Mouse (Mus musculus) myocyte (in vitro differentiated cells): ENCODE results near the gene Coro1c. TPM values are rescaled to one million over a fixed set of nuclear protein-coding genes. Genes with fewer than 3 reads are reported as not detected.

Experiments
- H3K27me3 ChIP-seq: one replicate; pipeline ENCODE4 v1.6.1; 2011; ENCODE audit not compliant: control insufficient read depth, insufficient read depth, insufficient read length
- H3K36me3 ChIP-seq: one replicate; pipeline ENCODE4 v1.6.1; 2011; ENCODE audit not compliant: control insufficient read depth, insufficient read depth
- H3K4me2 ChIP-seq: one replicate; pipeline ENCODE4 v1.6.1; 2011; ENCODE audit warnings: low read depth, control low read depth
- H3K4me3 ChIP-seq: one replicate; pipeline ENCODE4 v1.5.1; 2011; ENCODE audit warnings: mild to moderate bottlenecking, control low read depth, moderate library complexity
- H3K79me2 ChIP-seq: one replicate; pipeline ENCODE4 v1.6.1; 2011; ENCODE audit not compliant: control insufficient read depth, insufficient read depth
- H3ac ChIP-seq: one replicate; pipeline ENCODE4 v1.6.1; 2011; ENCODE audit not compliant: control insufficient read depth, insufficient read length
- CEBPB ChIP-seq: IDR thresholded peaks from 2 replicates; pipeline ENCODE4 v1.6.1; 2011; ENCODE audit warnings: mild to moderate bottlenecking, moderate library complexity; ENCODE audit not compliant: poor library complexity, insufficient read depth, severe bottlenecking
- E2F4 ChIP-seq: IDR thresholded peaks from one replicate; pipeline ENCODE4 v1.6.1; 2011; ENCODE audit warnings: mild to moderate bottlenecking, control low read depth, moderate library complexity; ENCODE audit not compliant: insufficient read depth
- MAX ChIP-seq: IDR thresholded peaks from one replicate; pipeline ENCODE4 v1.6.1; 2011; ENCODE audit warnings: low read depth, mild to moderate bottlenecking, control low read depth
- MYOD1 ChIP-seq, 3 experiments: IDR thresholded peaks; one replicate each; pipeline ENCODE4 v1.6.1; 2011; ENCODE audit warnings: control low read depth in 2 of 3, low read depth in 2 of 3, mild to moderate bottlenecking in 2 of 3, moderate library complexity in 1 of 3; ENCODE audit not compliant: insufficient read length in 2 of 3, control insufficient read depth in 1 of 3
- MYOG ChIP-seq, 3 experiments: IDR thresholded peaks; one replicate each; pipeline ENCODE4 v1.6.1; 2011; ENCODE audit warnings: control low read depth in 2 of 3, low read depth in 2 of 3, mild to moderate bottlenecking in 2 of 3; ENCODE audit not compliant: insufficient read length in 2 of 3, control insufficient read depth in 1 of 3, insufficient read depth in 1 of 3
- POLR2A ChIP-seq: IDR thresholded peaks from one replicate; pipeline ENCODE4 v1.6.1; 2011; ENCODE audit warnings: low read depth, mild to moderate bottlenecking, control low read depth, moderate library complexity; ENCODE audit not compliant: insufficient read length
- POLR2AphosphoS2 ChIP-seq: IDR thresholded peaks from one replicate; pipeline ENCODE4 v1.6.1; 2011; ENCODE audit warnings: low read depth, control low read depth; ENCODE audit not compliant: insufficient read length
- REST ChIP-seq: IDR thresholded peaks from one replicate; pipeline ENCODE4 v1.6.1; 2011; ENCODE audit warnings: mild to moderate bottlenecking, control low read depth, moderate library complexity; ENCODE audit not compliant: insufficient read depth, insufficient read length
- SRF ChIP-seq: IDR thresholded peaks from one replicate; pipeline ENCODE4 v1.6.1; 2011; ENCODE audit warnings: low read depth; ENCODE audit not compliant: control insufficient read depth, insufficient read length
- TCF12 ChIP-seq: IDR thresholded peaks from one replicate; pipeline ENCODE4 v1.6.1; 2011; ENCODE audit warnings: mild to moderate bottlenecking, control low read depth; ENCODE audit not compliant: poor library complexity, insufficient read depth, severe bottlenecking
- TCF3 ChIP-seq: IDR thresholded peaks from one replicate; pipeline ENCODE4 v1.6.1; 2011; ENCODE audit warnings: low read depth, control low read depth; ENCODE audit not compliant: insufficient read length
- USF1 ChIP-seq: IDR thresholded peaks from one replicate; pipeline ENCODE4 v1.6.1; 2011; ENCODE audit warnings: low read depth, mild to moderate bottlenecking, control low read depth, moderate library complexity
- polyA plus RNA-seq: library from polyadenylated mRNA; unstranded; fragments of >200 nt; fragmentation: generic; extraction: Trizol; gene quantifications from one replicate; pipeline ENCODE4 v1.2.1, GENCODE M21; 2012; ENCODE audit warnings: missing spikeins

Coro1c gene
- polyA plus RNA-seq, 1 experiment: 58.9 TPM

GRCm38 (mm10) chr5:113952519-113952918 is 44.0 kb upstream of the Coro1c start:
- Histone ChIP-seq H3K79me2 (no peaks in the 10 kb centered on the region), H3K27me3 (no peaks in the 10 kb centered on the region), H3ac (no peak overlapping the region), H3K36me3 (peaks cover 4% of the 10 kb centered on the region), H3K4me2 (peak overlapping the region; percentile 72), H3K4me3 (no peak overlapping the region)
- TF ChIP-seq MYOD1 (IDR thresholded peaks at IDR 0.05; ENCODE audit: control insufficient read depth in 1 of 3, insufficient read length in 2 of 3, low read depth in 2 of 3): peak in 1 of 3 experiments; percentile 6
- no peak for TF ChIP-seq CEBPB

- H3K36me3 ChIP-seq: peaks cover 9% of the 10 kb centered on the region
- H3K79me2 ChIP-seq: no peaks in the 10 kb centered on the region
- H3K27me3 ChIP-seq: no peaks in the 10 kb centered on the region
- H3K4me3 ChIP-seq: no peak overlapping the region
- no peak overlapping the region for H3ac ChIP-seq
- H3K4me2 ChIP-seq: peak overlapping the region; percentile 72
- TF ChIP-seq MAX (no peak), REST (no peak), TCF12 (no peak), POLR2A (no peak), TCF3 (no peak), SRF (no peak), MYOD1 (IDR thresholded peaks at IDR 0.05; ENCODE audit: control insufficient read depth in 1 of 3, insufficient read length in 2 of 3, low read depth in 2 of 3) (no peak), CEBPB (no peak), E2F4 (no peak), POLR2AphosphoS2 (no peak), USF1 (no peak), MYOG (IDR thresholded peaks at IDR 0.05; ENCODE audit: control insufficient read depth in 1 of 3, insufficient read depth in 1 of 3, insufficient read length in 2 of 3, low read depth in 2 of 3) (no peak)
Measured at GRCm38 (mm10) chr5:113951693-113952071, 43.1 kb upstream of the Coro1c start.

- Histone ChIP-seq H3K36me3 (peaks cover 9% of the 10 kb centered on the region), H3K27me3 (no peaks in the 10 kb centered on the region), H3K79me2 (no peaks in the 10 kb centered on the region), H3K4me2 (peak overlapping the region; percentile 72), H3ac (no peak overlapping the region), H3K4me3 (no peak overlapping the region)
- peak in 1 of 3 experiments; percentile 12 for TF ChIP-seq MYOG (IDR thresholded peaks at IDR 0.05; ENCODE audit: control insufficient read depth in 1 of 3, insufficient read depth in 1 of 3, insufficient read length in 2 of 3, low read depth in 2 of 3)
- TF ChIP-seq USF1: no peak
- TF ChIP-seq MYOD1 (IDR thresholded peaks at IDR 0.05; ENCODE audit: control insufficient read depth in 1 of 3, insufficient read length in 2 of 3, low read depth in 2 of 3): peak in 1 of 3 experiments; percentile 27
Measured at GRCm38 (mm10) chr5:113950786-113951692, 42.5 kb upstream of the Coro1c start.

DNA sequence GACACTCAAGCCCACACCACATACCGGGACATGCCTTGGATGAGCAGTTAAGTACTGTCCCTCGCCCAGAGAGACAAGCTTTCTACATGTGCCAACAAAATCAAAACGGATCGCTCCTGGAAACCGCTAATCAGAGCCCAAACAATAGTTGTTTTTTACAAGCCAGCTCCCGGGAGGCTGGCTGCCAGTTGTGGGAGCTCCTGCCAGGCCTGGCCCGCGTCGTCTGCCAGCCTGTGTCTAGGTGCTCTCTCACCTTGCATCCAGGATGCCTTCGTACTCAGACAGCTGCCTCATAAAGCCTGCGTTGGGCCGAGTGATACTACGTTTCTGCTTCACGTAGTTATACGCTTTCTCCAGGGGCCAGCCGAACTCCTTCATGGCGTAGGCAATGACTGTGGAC is 41.6 kb upstream of the Coro1c start:
- Histone ChIP-seq H3K79me2 (no peaks in the 10 kb centered on the region), H3K27me3 (no peaks in the 10 kb centered on the region), H3K4me2 (no peak overlapping the region), H3K36me3 (peaks cover 9% of the 10 kb centered on the region), H3ac (no peak overlapping the region), H3K4me3 (no peak overlapping the region)
- TF ChIP-seq POLR2AphosphoS2 (no peak), MYOD1 (IDR thresholded peaks at IDR 0.05; ENCODE audit: control insufficient read depth in 1 of 3, insufficient read length in 2 of 3, low read depth in 2 of 3) (no peak), MAX (no peak), MYOG (IDR thresholded peaks at IDR 0.05; ENCODE audit: control insufficient read depth in 1 of 3, insufficient read depth in 1 of 3, insufficient read length in 2 of 3, low read depth in 2 of 3) (no peak), TCF3 (no peak), TCF12 (no peak), POLR2A (no peak), USF1 (no peak), REST (no peak), CEBPB (no peak), SRF (no peak), E2F4 (no peak)

DNA sequence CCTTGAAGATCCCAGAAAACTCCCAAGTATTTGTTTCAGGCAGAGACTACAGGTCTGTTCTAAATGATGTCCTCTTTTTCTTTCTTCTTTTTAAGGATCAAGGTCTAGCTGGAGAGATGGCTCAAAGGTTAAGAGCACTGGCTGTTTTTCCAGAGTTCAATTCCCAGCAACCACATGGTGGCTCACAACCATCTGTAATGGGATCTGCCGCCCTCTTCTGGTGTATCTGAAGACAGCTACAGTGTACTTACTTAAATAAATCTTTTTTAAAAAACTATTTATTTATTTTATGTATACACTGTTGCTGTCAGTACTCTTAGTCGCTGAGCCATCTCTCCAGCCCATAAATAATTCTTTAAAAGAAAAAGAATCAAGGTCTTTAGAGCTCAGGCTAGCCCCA is 38.7 kb upstream of the Coro1c start:
- no peak overlapping the region for H3ac ChIP-seq

More for the DNA sequence above, 38.7 kb upstream of the Coro1c start:
- H3K79me2 ChIP-seq: no peaks in the 10 kb centered on the region
- H3K27me3 ChIP-seq: no peaks in the 10 kb centered on the region
- H3K36me3 ChIP-seq: peaks cover 9% of the 10 kb centered on the region
- H3K4me2 ChIP-seq: no peak overlapping the region
- no peak overlapping the region for H3K4me3 ChIP-seq
- TF ChIP-seq MAX (no peak), REST (no peak), POLR2AphosphoS2 (no peak), MYOG (IDR thresholded peaks at IDR 0.05; ENCODE audit: control insufficient read depth in 1 of 3, insufficient read depth in 1 of 3, insufficient read length in 2 of 3, low read depth in 2 of 3) (no peak), CEBPB (no peak), SRF (no peak), MYOD1 (IDR thresholded peaks at IDR 0.05; ENCODE audit: control insufficient read depth in 1 of 3, insufficient read length in 2 of 3, low read depth in 2 of 3) (no peak), E2F4 (no peak), TCF3 (no peak), USF1 (no peak)
